Mouse (Mus musculus) liver, embryonic 14.5 days (tissue): ENCODE results near the gene Gm20773. TPM values are rescaled to one million over a fixed set of nuclear protein-coding genes. Genes with fewer than 3 reads are reported as not detected.
"Not testable (repeated sequence)": the region's sequence is repeated elsewhere in the genome, so short reads cannot be mapped to it uniquely, and the experiment has no call there.

Source experiments
- ATAC-seq: fragments of 200-750 bp; cut with Nextera tagmentation; 2 replicates; pipeline ENCODE4 v1.8.0; 2017; ENCODE audit warnings: moderate number of reproducible peaks, mild to moderate bottlenecking, moderate library complexity; ENCODE audit not compliant: insufficient read depth
- DNase-seq, 3 experiments: peaks; one replicate each; pipeline ENCODE4 v3.0.0-alpha.2; 2012 to 2013; ENCODE audit warnings: low read depth in 3 of 3, low spot score in 3 of 3
- H3K27ac ChIP-seq: fragments of 300-500 bp; sonication (generic); 2 replicates; pipeline ENCODE4 v1.5.1; 2014; ENCODE audit warnings: moderate library complexity, mild to moderate bottlenecking, control low read depth, inconsistent platforms
- H3K27me3 ChIP-seq: fragments of 300-500 bp; sonication (generic); 2 replicates; pipeline ENCODE4 v1.6.1; 2014; ENCODE audit warnings: mild to moderate bottlenecking, low read length, moderate library complexity; ENCODE audit not compliant: control insufficient read depth, insufficient read depth
- H3K36me3 ChIP-seq: fragments of 300-500 bp; sonication (generic); replicated peaks from 2 replicates; pipeline ENCODE4 v1.6.1; 2014; ENCODE audit warnings: low read depth; ENCODE audit not compliant: control insufficient read depth, insufficient read depth
- H3K4me1 ChIP-seq, 2 experiments: fragments of 200-500 bp in 1 of 2; fragments of 300-500 bp in 1 of 2; sonication (generic) in 1 of 2; replicated peaks; 2 replicates each; pipeline ENCODE4 v1.6.1; 2012 to 2014; ENCODE audit warnings: antibody characterized with exemption in 1 of 2, inconsistent platforms in 1 of 2, low read length in 1 of 2; ENCODE audit not compliant: control insufficient read depth in 2 of 2, insufficient read depth in 2 of 2
- H3K4me2 ChIP-seq: fragments of 300-500 bp; sonication (generic); 2 replicates; pipeline ENCODE4 v1.6.1; 2014; ENCODE audit warnings: low read depth, mild to moderate bottlenecking, control low read depth, moderate library complexity
- H3K4me3 ChIP-seq, 2 experiments: fragments of 200-500 bp in 1 of 2; fragments of 300-500 bp in 1 of 2; sonication (generic) in 1 of 2; 2 replicates each; pipeline ENCODE4 v1.5.1; 2012 to 2014; ENCODE audit warnings: low read depth in 2 of 2, low read length in 2 of 2, mild to moderate bottlenecking in 2 of 2, control low read depth in 1 of 2, inconsistent platforms in 1 of 2, moderate library complexity in 1 of 2; ENCODE audit not compliant: insufficient read depth in 1 of 2
- H3K9ac ChIP-seq: fragments of 300-500 bp; sonication (generic); replicated peaks from 2 replicates; pipeline ENCODE4 v1.6.1; 2014; ENCODE audit warnings: mild to moderate bottlenecking, control low read depth, moderate library complexity
- H3K9me3 ChIP-seq: fragments of 300-500 bp; sonication (generic); 2 replicates; pipeline ENCODE4 v1.6.1; 2016; ENCODE audit warnings: low read length, mixed read lengths; ENCODE audit not compliant: control insufficient read depth
- WGBS: fragments of 180-500 bp; shearing (Covaris S2); extraction: QIAGEN DNeasy Blood & Tissue Kit; methylation state at CpG from one replicate; pipeline ENCODE4 v1.1.7; 2014; ENCODE audit not compliant: insufficient replicate concordance; 5-methylcytosine and 5-hydroxymethylcytosine counted together
- polyA plus RNA-seq, 2 experiments: library from polyadenylated mRNA; depleted of rRNA in 1 of 2; stranded (reverse) in 1 of 2; unstranded in 1 of 2; fragments of >200 nt; fragmentation: Nextera tagmentation in 1 of 2; extraction: Ambion mirVana in 1 of 2; gene quantifications; 2 replicates each; pipeline versions ENCODE4 v1.2.1 to v1.2.3; 2012 to 2014

Gene Gm20773
- polyA plus RNA-seq (2012; rRNA removed) (not detected in 2 replicates), polyA plus RNA-seq (2014; fragmentation: Nextera tagmentation; extraction: Ambion mirVana) (not detected in 2 replicates)

- not testable (repeated sequence) for H3K36me3 ChIP-seq, H3K27me3 ChIP-seq, H3K27ac ChIP-seq, H3K9me3 ChIP-seq, DNase-seq, ATAC-seq, H3K9ac ChIP-seq, H3K4me1 ChIP-seq, H3K4me3 ChIP-seq, H3K4me2 ChIP-seq
- WGBS = no CpG with 5 or more reads among the region's 1 CpGs
Observed at GRCm38 (mm10) chrY:13493726-13494125, at the start of gene Gm20773. TSS of gene Gm20773 (plus strand) at chrY:13494026.

GRCm38 (mm10) chrY:13465479-13465878 lies 28.3 kb upstream of the Gm20773 start, which contains the start of gene Gm21866:
TSS of gene Gm21866 (minus strand) at chrY:13465579.
- H3K4me2 ChIP-seq, H3K4me3 ChIP-seq, H3K27ac ChIP-seq, H3K27me3 ChIP-seq, DNase-seq, H3K36me3 ChIP-seq, ATAC-seq, H3K9ac ChIP-seq, H3K4me1 ChIP-seq, H3K9me3 ChIP-seq: not testable (repeated sequence)
- WGBS = no CpG with 5 or more reads among the region's 3 CpGs

Other genes starting within 250 kb of the Gm20773 start
- gene Gm21440, start 241.6 kb upstream of the Gm20773 start, polyA plus RNA-seq (2012; rRNA removed) = not detected in 2 replicates
- gene Gm21440, start 241.6 kb upstream of the Gm20773 start, polyA plus RNA-seq (2014; fragmentation: Nextera tagmentation; extraction: Ambion mirVana) = not detected in 2 replicates
- gene Gm21454, start 241.6 kb upstream of the Gm20773 start, polyA plus RNA-seq (2012; rRNA removed) = not detected in 2 replicates
- not detected in 2 replicates for gene Gm21454, start 241.6 kb upstream of the Gm20773 start, polyA plus RNA-seq (2014; fragmentation: Nextera tagmentation; extraction: Ambion mirVana)
- not detected in 2 replicates for gene Gm21725, start 145.0 kb upstream of the Gm20773 start, polyA plus RNA-seq (2012; rRNA removed)
- not detected in 2 replicates for gene Gm21725, start 145.0 kb upstream of the Gm20773 start, polyA plus RNA-seq (2014; fragmentation: Nextera tagmentation; extraction: Ambion mirVana)
- gene Gm21866, start 28.4 kb upstream of the Gm20773 start, polyA plus RNA-seq (2012; rRNA removed) = not detected in 2 replicates
- not detected in 2 replicates for gene Gm21866, start 28.4 kb upstream of the Gm20773 start, polyA plus RNA-seq (2014; fragmentation: Nextera tagmentation; extraction: Ambion mirVana)